Mouse (Mus musculus) CD4-positive, CD25-positive, alpha-beta regulatory T cell, adult 4 months (primary cell): ENCODE results near the gene Hcfc1. TPM values are rescaled to one million over a fixed set of nuclear protein-coding genes. Genes with fewer than 3 reads are reported as not detected.
A peak's percentile ranks its signal among the peaks of the same experiment; 100 is the strongest.

Source experiments
- ATAC-seq: one replicate; pipeline ENCODE4 v1.8.0; 2017
- polyA plus RNA-seq, 2 experiments: library from polyadenylated mRNA; unstranded; fragments of 100-300 nt; shearing (Covaris generic); gene quantifications; one replicate each; pipeline ENCODE4 v1.2.1; 2017

Hcfc1 gene
- polyA plus RNA-seq, result 10 to 100 TPM; 34.2 to 45.5 TPM

- ATAC-seq, result peak; percentile 54
Measured at GRCm38 (mm10) chrX:73966248-73967176, at the start of gene Hcfc1. Gene Hcfc1 (minus strand): TSS chrX:73966357.

DNA sequence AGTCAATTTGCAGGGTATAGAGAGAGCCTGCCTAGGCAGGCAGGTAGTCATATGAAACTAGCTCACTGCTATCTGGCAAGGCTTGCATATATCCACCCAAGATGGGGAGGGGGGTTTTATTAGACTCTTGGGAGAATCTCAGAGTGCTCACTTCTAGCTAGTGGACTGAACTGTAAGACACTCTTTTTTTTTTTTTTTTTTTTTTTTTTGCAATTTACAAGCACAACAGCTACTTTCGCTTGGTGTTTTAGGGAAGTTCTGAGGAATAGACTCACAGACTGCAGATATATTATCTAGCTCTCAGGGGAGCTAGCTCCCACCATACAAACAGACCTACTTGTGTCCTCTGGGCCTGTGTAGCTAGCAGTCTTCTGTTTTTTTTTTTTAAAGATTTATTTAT, 48.4 kb upstream of the Hcfc1 start:
- ATAC-seq, result no peak

DNA sequence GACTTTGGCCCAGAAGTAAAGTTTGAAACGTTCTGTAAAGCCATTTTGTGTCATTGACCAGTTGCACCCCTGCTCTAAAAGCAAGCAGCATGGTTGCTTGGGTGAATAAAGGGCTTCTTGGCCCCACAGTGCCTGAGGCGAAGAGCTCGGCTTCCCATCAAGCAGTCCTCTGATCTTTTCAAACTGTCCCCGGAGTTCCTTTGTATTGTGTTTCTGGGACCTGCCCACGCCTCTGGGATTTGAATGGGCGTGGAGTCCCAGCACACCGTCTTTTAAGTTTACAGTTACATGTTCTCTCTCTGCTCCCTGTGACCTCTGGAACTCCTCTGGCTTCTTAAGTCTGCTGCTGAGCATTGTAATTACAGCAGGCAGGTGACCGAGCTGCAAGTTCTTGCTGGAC, 41.9 kb upstream of the Hcfc1 start:
- ATAC-seq, result no peak

GRCm38 (mm10) chrX:74006401-74006800, 40.2 kb upstream of the Hcfc1 start:
- no peak for ATAC-seq

DNA sequence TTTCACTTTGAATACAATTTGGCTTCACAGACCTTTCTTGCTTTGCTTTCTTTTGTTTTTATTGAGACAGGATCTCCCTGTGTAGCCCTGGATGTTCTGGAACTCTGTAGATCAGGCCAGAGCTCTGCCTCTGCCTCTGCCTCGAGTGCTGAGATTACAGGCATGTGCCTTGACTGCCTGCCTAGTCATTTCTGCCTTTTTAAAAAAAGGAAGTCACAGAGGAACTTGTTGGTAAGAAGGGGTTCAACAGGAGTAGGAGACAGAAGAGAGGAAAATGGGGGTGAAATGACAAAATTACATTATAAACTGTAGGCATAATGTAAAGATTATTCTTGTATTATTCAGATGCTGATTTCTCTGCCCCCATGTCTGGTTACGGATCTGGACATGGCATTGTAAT, 37.5 kb upstream of the Hcfc1 start:
- ATAC-seq, result no peak

GRCm38 (mm10) chrX:74001024-74001423, 34.9 kb upstream of the Hcfc1 start:
- ATAC-seq, result no peak

GRCm38 (mm10) chrX:73998911-73999869, 33.0 kb upstream of the Hcfc1 start:
- no peak for ATAC-seq

- no peak for ATAC-seq
Measured at GRCm38 (mm10) chrX:73977783-73978182, 11.6 kb upstream of the Hcfc1 start.

DNA sequence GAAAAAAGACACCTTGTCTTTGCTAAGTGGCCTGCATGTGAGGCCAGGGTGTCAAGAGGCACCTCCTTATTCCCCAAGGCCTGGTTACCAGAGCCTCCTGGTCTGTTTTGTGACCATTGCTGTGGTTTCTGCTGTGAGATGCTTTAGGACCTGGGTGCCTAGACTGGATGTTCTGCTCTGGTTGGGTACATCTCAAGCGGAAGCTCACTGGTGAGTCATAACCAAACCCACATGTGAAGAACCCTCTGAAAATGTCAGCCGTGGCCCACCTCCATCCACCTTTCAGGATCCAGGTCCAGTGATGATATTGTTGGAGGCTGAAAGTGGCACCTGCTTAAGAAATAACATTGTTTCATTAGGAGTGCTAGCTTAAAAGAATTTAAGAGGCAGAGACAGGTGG, 10.1 kb upstream of the Hcfc1 start:
- peak; percentile 49 for ATAC-seq

GRCm38 (mm10) chrX:73972774-73973173, 6.6 kb upstream of the Hcfc1 start:
- no peak for ATAC-seq

DNA sequence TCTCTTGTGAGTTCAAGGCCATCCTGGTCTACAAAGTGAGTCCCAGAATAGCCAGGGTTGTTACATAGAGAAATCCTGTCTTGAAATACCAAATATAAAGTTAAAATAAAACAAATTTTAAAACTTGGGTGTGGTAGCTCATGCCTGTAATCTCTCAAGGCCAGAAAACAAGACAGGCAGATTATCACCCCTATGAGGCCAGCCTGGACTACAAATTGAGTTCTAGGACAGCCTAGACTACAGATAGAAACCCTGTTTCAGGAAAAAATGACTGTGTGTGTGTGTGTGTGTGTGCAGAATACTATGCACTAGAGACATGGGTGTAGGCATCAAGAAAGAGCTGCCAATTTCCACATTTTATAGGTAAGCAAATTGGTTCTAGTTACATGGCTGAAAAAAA, 4.6 kb upstream of the Hcfc1 start:
- no peak for ATAC-seq

DNA sequence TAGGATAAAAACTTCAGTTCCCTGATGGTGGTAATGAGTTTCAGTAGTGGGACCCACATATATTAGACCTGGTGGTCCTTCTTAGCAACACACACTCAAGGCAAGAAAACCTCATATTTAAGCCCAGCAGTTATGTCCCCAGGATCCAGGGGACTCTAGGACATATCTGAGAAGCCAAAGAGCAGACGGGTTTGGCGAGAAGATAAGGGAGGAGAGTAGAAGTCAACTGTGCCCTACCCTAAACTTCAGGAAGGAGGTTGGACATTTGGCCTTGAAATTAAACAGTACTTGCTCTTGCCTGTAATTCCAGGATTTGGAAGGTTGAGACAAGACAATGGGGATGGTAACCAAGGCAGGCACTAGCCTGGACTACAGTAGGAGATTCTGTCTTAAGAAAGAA, 3.6 kb upstream of the Hcfc1 start:
- ATAC-seq, result no peak

- no peak for ATAC-seq
Measured at GRCm38 (mm10) chrX:73969167-73969566, 3.0 kb upstream of the Hcfc1 start.

GRCm38 (mm10) chrX:73967177-73968075, 1.3 kb upstream of the Hcfc1 start:
- ATAC-seq, result peak; percentile 61

GRCm38 (mm10) chrX:73965307-73965706, 850 bp downstream of the Hcfc1 start:
- peak; percentile 40 for ATAC-seq

DNA sequence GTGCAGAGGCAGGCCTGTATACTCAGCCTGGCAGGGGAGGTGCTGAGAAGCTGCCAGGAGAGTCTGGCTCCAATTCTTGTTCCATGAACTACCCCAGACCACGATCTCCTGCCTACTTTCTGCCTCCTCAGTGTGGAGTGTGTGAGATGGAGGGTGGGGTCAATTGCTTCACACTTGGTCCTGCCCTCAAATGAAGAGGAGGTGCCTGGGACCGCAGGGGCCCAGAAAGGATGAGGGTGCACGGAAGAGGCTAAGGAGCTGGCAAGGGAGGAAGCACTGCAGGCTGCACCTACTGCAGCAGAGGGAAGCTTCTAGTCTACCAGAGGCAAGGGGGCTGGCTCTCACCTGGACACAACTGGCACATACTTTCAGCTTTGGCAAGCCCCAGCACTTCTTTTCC, 1.8 kb downstream of the Hcfc1 start:
- ATAC-seq, result no peak

DNA sequence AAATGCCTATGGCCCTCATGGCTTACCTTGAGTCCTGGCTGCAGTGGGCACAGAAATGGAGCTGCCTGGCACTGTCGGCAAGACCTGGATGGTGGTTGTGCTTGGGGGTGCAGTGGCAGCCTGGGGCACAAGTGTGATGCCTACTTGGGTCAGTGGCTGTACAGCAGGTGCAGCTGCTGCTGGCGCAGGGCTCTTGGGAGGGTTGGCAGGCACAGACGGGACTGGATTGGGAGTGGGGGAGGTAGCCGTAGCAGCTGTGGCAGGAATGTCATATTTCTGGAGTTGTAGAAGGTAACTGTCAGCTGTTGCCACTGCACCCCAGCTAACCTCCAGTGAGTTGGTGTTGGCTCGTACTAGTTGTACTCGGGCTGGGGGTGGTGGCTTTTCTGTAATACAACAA, 11.2 kb downstream of the Hcfc1 start:
- ATAC-seq, result no peak

GRCm38 (mm10) chrX:73952603-73953002, 13.6 kb downstream of the Hcfc1 start:
- ATAC-seq, result no peak

DNA sequence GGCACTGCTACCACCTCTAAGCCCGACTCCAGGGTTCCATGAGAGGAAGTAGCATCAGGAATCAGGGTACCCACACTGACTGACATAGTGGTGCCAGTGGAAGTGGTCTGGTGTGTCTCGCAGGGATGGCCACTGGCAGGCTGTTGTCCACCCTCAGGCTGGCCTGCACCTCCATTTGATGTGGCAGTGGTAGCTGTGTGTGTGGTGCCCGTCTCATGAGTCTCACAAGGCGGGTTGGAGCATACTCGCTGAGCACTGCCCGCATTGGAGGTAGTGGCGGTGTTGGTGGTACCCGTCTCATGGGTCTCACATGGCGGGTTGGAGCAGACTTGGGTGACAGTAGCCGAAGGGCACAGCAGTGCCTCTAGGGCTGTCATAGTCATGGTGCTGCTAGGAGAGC, 16.8 kb downstream of the Hcfc1 start:
- ATAC-seq, result no peak

DNA sequence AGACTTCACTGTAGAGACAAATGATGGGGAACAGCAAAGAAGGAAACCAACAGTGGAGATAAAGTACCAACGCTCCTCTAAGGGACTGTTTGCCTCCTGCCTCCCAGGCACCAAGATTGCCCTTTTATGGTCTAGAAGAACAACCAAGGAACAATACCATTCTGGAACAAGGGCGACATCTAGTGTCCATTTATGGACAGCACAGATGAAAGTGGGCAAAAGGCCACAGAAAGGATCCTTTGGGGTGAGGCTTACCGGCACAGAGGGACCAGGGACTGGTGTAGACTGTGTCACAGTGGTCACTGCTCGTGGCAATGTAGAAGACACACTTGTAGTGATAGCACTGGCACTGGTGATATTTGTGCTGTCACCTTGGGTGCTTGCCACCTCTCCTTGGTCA, 17.5 kb downstream of the Hcfc1 start:
- peak; percentile 92 for ATAC-seq

GRCm38 (mm10) chrX:73946896-73947295, 19.3 kb downstream of the Hcfc1 start:
- ATAC-seq, result no peak

DNA sequence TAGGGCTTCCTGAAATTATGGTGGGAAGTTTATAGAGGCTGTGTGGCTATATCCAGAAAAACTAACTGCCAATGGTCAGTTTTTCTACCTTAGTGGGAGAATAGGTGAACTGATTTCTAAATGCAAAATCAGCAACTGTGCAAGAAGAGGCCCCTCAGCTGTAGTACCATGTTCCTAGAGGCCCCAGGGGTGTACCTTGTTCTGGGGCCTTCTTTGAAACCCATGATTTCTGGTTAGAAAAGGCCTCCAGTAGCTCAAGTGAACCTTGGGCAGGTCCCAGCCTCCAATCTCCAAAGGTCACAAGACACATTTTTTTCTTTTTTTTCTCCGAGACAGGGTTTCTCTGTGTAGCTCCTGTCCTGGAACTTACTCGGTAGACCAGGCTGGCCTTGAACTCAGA, 23.9 kb downstream of the Hcfc1 start:
- ATAC-seq, result no peak
